25 mouse cellular contexts compared by ENCODE assay signal in genomic region chr1:89003752-89004151, GRCm38 (mm10).
DNase-seq lines count a peak whose midpoint lies in the region; ATAC-seq lines count a peak whose summit lies in the region.
"Had no signal": no experiment of that assay in that cellular context is flagged by ENCODE, and none has a peak within 500 bp of the region (broad histone marks: within the 10 kb centered on the region; RNA-seq: fewer than 3 reads in every experiment).

No protein-coding gene starts in this region.

- DNase-seq in embryo, embryonic 10 days (ENCODE audit: low spot score), result peak; percentile 44
- no peak for DNase-seq in embryo, embryonic 11 days
- DNase-seq in hindbrain, embryonic 11.5 days (ENCODE audit: low spot score), result no peak
- peak; percentile 52 for DNase-seq in midbrain, embryonic 14.5 days
- no peak for DNase-seq in layer of hippocampus, adult 18-20 months (ENCODE audit: low spot score in 2 of 2)
- DNase-seq: adrenal gland, postnatal 10 days; B cell, adult 2 months; cerebellum, adult 11-12 months; cerebellum, adult 9-10 months; cerebellum, postnatal 36 days; gastrocnemius, postnatal 10 days; heart, adult 18-20 months; heart, postnatal 10 days; heart, postnatal 4 days had no signal

- no peak overlapping the region for H3K9ac ChIP-seq in hindbrain, embryonic 11.5 days (ENCODE audit: low read depth, low read length)
- no peak overlapping the region for H3K9ac ChIP-seq in hindbrain, embryonic 16.5 days (ENCODE audit: low read depth, low read length)
- no peak overlapping the region for H3K9ac ChIP-seq in midbrain, embryonic 14.5 days (replicated peaks; ENCODE audit: low read length)
- H3K9ac ChIP-seq in midbrain, embryonic 16.5 days (ENCODE audit: low read depth, low read length), result no peak overlapping the region
- H3K9ac ChIP-seq: embryonic facial prominence, embryonic 15.5 days; forebrain, embryonic 15.5 days; hindbrain, embryonic 14.5 days had no signal

- no peaks in the 10 kb centered on the region for H3K36me3 ChIP-seq in hindbrain, embryonic 11.5 days (ENCODE audit: control insufficient read depth, insufficient read depth, low read length)
- no peaks in the 10 kb centered on the region for H3K36me3 ChIP-seq in hindbrain, embryonic 16.5 days (ENCODE audit: control insufficient read depth, insufficient read depth, low read length)
- no peaks in the 10 kb centered on the region for H3K36me3 ChIP-seq in midbrain, embryonic 14.5 days (ENCODE audit: control insufficient read depth, insufficient read depth, low read length)
- no peaks in the 10 kb centered on the region for H3K36me3 ChIP-seq in midbrain, embryonic 16.5 days (ENCODE audit: control insufficient read depth, insufficient read depth, low read length)
- H3K36me3 ChIP-seq: embryonic facial prominence, embryonic 15.5 days; forebrain, embryonic 15.5 days; G1E; heart, embryonic 10.5 days had no signal

- H3K27ac ChIP-seq in hindbrain, embryonic 11.5 days (ENCODE audit: low read depth, low read length), result no peak overlapping the region
- no peak overlapping the region for H3K27ac ChIP-seq in hindbrain, embryonic 16.5 days (ENCODE audit: low read depth, low read length)
- no peak overlapping the region for H3K27ac ChIP-seq in midbrain, embryonic 14.5 days (replicated peaks; ENCODE audit: low read depth, low read length)
- no peak overlapping the region for H3K27ac ChIP-seq in midbrain, embryonic 16.5 days (ENCODE audit: low read length)
- H3K27ac ChIP-seq: embryonic facial prominence, embryonic 15.5 days; forebrain, embryonic 15.5 days; heart, embryonic 10.5 days; hindbrain, embryonic 14.5 days had no signal

- H3K27me3 ChIP-seq in hindbrain, embryonic 11.5 days (ENCODE audit: control insufficient read depth, insufficient read depth, low read length), result no peaks in the 10 kb centered on the region
- H3K27me3 ChIP-seq in hindbrain, embryonic 16.5 days (replicated peaks; ENCODE audit: control insufficient read depth, insufficient read depth, low read length), result no peaks in the 10 kb centered on the region
- no peaks in the 10 kb centered on the region for H3K27me3 ChIP-seq in midbrain, embryonic 14.5 days (ENCODE audit: control insufficient read depth, insufficient read depth, low read length)
- no peaks in the 10 kb centered on the region for H3K27me3 ChIP-seq in midbrain, embryonic 16.5 days (ENCODE audit: control insufficient read depth, insufficient read depth, low read depth, low read length)
- H3K27me3 ChIP-seq: embryonic facial prominence, embryonic 15.5 days; forebrain, embryonic 15.5 days had no signal

- H3K4me2 ChIP-seq in hindbrain, embryonic 11.5 days (replicated peaks; ENCODE audit: low read depth, low read length), result no peak overlapping the region
- no peak overlapping the region for H3K4me2 ChIP-seq in hindbrain, embryonic 16.5 days (ENCODE audit: low read length)
- no peak overlapping the region for H3K4me2 ChIP-seq in midbrain, embryonic 14.5 days (ENCODE audit: low read length)
- H3K4me2 ChIP-seq in midbrain, embryonic 16.5 days (ENCODE audit: low read length), result no peak overlapping the region
- H3K4me2 ChIP-seq: embryonic facial prominence, embryonic 15.5 days; forebrain, embryonic 15.5 days; hindbrain, embryonic 14.5 days had no signal

- WGBS in hindbrain, embryonic 11.5 days, result 60% methylated on average over 2 of the region's 2 CpGs
- 51% methylated on average over 2 of the region's 2 CpGs for WGBS in hindbrain, embryonic 16.5 days
- 41% methylated on average over 2 of the region's 2 CpGs for WGBS in midbrain, embryonic 14.5 days
- WGBS in midbrain, embryonic 16.5 days, result 50% methylated on average over 2 of the region's 2 CpGs

- no peaks in the 10 kb centered on the region for H3K4me1 ChIP-seq in hindbrain, embryonic 11.5 days (replicated peaks; ENCODE audit: control insufficient read depth, insufficient read depth, low read length)
- H3K4me1 ChIP-seq in hindbrain, embryonic 16.5 days (ENCODE audit: control insufficient read depth, insufficient read depth, low read depth, low read length), result no peaks in the 10 kb centered on the region
- H3K4me1 ChIP-seq in midbrain, embryonic 14.5 days (ENCODE audit: control insufficient read depth, insufficient read depth, low read length), result no peaks in the 10 kb centered on the region
- H3K4me1 ChIP-seq in midbrain, embryonic 16.5 days (ENCODE audit: control insufficient read depth, insufficient read depth, low read length), result no peaks in the 10 kb centered on the region
- H3K4me1 ChIP-seq: embryonic facial prominence, embryonic 15.5 days had no signal

- peak; percentile 67 for ATAC-seq in hindbrain, embryonic 11.5 days (ENCODE audit: low FRiP score)
- no peak for ATAC-seq in hindbrain, embryonic 16.5 days
- no peak for ATAC-seq in midbrain, embryonic 14.5 days (ENCODE audit: low FRiP score, low TSS enrichment)
- no peak for ATAC-seq in midbrain, embryonic 16.5 days
- ATAC-seq: CD4-positive, CD25-positive, alpha-beta regulatory T cell, adult 4 months; forebrain, embryonic 15.5 days; inflammation-experienced regulatory T-cells, adult 6 months; intestine, postnatal 0 days had no signal

- no peak overlapping the region for H3K4me3 ChIP-seq in hindbrain, embryonic 11.5 days (ENCODE audit: low read depth, low read length)
- H3K4me3 ChIP-seq in hindbrain, embryonic 16.5 days (ENCODE audit: low read length), result no peak overlapping the region
- no peak overlapping the region for H3K4me3 ChIP-seq in midbrain, embryonic 14.5 days (replicated peaks; ENCODE audit: low read depth, low read length)
- H3K4me3 ChIP-seq in midbrain, embryonic 16.5 days (ENCODE audit: low read depth, low read length), result no peak overlapping the region
- H3K4me3 ChIP-seq: embryonic facial prominence, embryonic 15.5 days; erythroblast, embryonic 14.5 days; forebrain, embryonic 15.5 days; heart, embryonic 10.5 days had no signal

- H3K9me3 ChIP-seq in hindbrain, embryonic 11.5 days (ENCODE audit: control insufficient read depth, low read length), result no peaks in the 10 kb centered on the region
- H3K9me3 ChIP-seq in hindbrain, embryonic 16.5 days (ENCODE audit: control insufficient read depth, low read length), result no peaks in the 10 kb centered on the region
- no peaks in the 10 kb centered on the region for H3K9me3 ChIP-seq in midbrain, embryonic 14.5 days (ENCODE audit: control insufficient read depth, low read length)
- no peaks in the 10 kb centered on the region for H3K9me3 ChIP-seq in midbrain, embryonic 16.5 days (replicated peaks; ENCODE audit: control insufficient read depth, low read length, poor library complexity, severe bottlenecking)
- H3K9me3 ChIP-seq: embryonic facial prominence, embryonic 15.5 days; forebrain, embryonic 15.5 days; heart, embryonic 10.5 days had no signal

Comparison
In these comparisons a context has a peak if more than half of its experiments do, and no peak if none do; other contexts are left out.
1. DNase-seq: peak in embryo, embryonic 10 days (single experiment) and midbrain, embryonic 14.5 days (single experiment); none in embryo, embryonic 11 days (single experiment), hindbrain, embryonic 11.5 days (single experiment) and layer of hippocampus, adult 18-20 months (0 of 2).